Mouse (Mus musculus): ENCODE measurements around the gene Dbr1. TPM values are rescaled to one million over a fixed set of nuclear protein-coding genes. Genes with fewer than 3 reads are reported as not detected.
"Not testable (repeated sequence)": the region's sequence is repeated elsewhere in the genome, so short reads cannot be mapped to it uniquely, and the experiment has no call there.

The Dbr1 gene
- polyA plus RNA-seq, 1 experiment from 2014 or later, result 22.0 TPM

DNA sequence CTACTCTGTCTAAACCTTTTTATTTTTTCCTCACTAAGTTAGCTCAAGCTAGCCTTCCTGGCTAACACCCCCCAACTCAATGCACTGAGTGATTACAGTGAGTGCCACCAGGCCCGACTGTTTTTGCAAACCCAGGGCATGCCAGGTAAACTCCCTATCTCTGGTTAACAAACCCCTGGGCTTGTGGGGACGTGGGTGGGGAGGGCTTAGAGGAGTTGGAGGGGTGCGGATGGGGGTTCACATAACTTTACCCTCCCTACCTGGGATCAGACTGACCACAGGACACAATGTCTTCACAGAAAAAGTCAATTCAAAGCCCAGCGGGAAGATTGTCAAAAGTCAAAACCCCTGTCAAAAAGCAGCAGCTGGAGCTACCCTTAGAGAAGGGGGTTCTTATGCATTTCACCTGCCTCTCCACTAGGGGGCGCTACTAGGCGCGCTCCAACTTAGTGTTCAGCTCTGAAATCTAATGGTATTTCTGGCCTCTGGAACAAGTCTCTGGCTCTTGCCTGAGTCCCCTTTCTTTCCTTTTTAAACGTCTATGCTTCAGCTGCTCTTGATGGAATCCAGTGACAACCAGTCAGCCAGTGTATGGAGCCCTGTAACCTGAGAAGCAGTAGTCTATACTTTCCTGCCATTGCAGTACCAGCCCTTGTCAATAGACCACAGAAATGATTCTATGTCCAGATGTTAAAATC lies 12.1 kb downstream of the Dbr1 start:
- no peak overlapping the region for H3K4me3 ChIP-seq (ENCODE audit: low read depth, low read length)
- ATAC-seq (replicated peaks; ENCODE audit: insufficient number of reproducible peaks, low FRiP score, low TSS enrichment), result no peak

DNA sequence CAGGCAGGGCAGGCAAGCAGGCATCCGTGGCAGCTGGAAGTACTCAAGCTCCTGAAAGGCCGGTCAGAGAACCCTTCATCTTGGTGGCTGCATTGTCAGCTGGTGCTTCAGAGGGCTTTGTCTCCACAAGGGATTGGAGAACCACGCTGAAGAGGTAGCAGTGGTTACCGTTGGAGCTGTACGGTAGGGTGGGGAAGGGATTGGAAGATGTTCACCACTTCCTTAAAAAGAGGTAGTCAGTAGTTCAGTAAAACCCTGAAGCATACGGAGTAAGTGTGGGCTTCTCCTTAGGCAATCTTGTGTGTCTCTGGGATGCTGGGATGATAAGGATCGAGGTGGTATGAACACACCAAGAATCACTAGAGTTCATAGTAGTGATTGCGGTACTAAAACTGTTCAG lies 15.5 kb downstream of the Dbr1 start:
- Histone ChIP-seq H3K36me3 (ENCODE audit: control insufficient read depth, insufficient read depth, low read length) (no peaks in the 10 kb centered on the region), H3K27ac (ENCODE audit: low read depth, low read length) (no peak overlapping the region), H3K4me2 (no peak overlapping the region), H3K4me1 (ENCODE audit: control insufficient read depth, insufficient read depth, low read length) (no peaks in the 10 kb centered on the region), H3K9ac (ENCODE audit: low read depth, low read length) (no peak overlapping the region), H3K9me3 (replicated peaks; ENCODE audit: control insufficient read depth, low read length) (no peaks in the 10 kb centered on the region), H3K4me3 (ENCODE audit: low read depth, low read length) (no peak overlapping the region), H3K27me3 (ENCODE audit: control insufficient read depth, insufficient read depth, low read length) (no peaks in the 10 kb centered on the region)
- 72% methylated on average over 8 of the region's 8 CpGs for WGBS (ENCODE audit: insufficient replicate concordance)
- no peak for ATAC-seq (replicated peaks; ENCODE audit: insufficient number of reproducible peaks, low FRiP score, low TSS enrichment)

More for the DNA sequence above, 12.1 kb downstream of the Dbr1 start:
- 29% methylated on average over 8 of the region's 8 CpGs for WGBS (ENCODE audit: insufficient replicate concordance)
- no peak overlapping the region for H3K9ac ChIP-seq (ENCODE audit: low read depth, low read length)
- no peaks in the 10 kb centered on the region for H3K27me3 ChIP-seq (ENCODE audit: control insufficient read depth, insufficient read depth, low read length)
- peaks cover 6% of the 10 kb centered on the region; the same call in 1 of the 2 replicates for H3K36me3 ChIP-seq (ENCODE audit: control insufficient read depth, insufficient read depth, low read length)
- no peaks in the 10 kb centered on the region for H3K4me1 ChIP-seq (ENCODE audit: control insufficient read depth, insufficient read depth, low read length)
- no peak overlapping the region for H3K4me2 ChIP-seq
- H3K27ac ChIP-seq (ENCODE audit: low read depth, low read length), result no peak overlapping the region
- no peaks in the 10 kb centered on the region for H3K9me3 ChIP-seq (replicated peaks; ENCODE audit: control insufficient read depth, low read length)

DNA sequence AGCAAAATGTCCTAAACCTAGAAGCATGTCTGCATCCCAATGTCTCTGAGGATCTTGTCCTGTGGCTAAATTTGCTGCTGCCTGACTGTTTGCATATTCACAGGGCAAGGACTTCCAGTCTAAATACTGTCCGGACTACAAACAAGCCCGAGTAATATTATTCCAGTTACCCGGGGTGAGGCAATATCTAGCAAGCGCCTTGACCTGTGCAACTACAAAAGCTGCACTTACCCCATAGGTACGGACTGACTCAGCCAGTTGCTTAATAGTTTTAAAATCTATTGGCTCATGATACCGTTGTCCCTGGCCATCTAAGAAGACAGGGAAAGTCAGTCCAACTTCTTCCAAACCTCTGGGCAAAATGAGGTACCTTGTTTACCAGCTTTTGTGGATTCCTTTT lies 23.5 kb downstream of the Dbr1 start:
- not testable (repeated sequence) for H3K4me2 ChIP-seq; H3K9me3 ChIP-seq (replicated peaks; ENCODE audit: control insufficient read depth, low read length); H3K27me3 ChIP-seq (ENCODE audit: control insufficient read depth, insufficient read depth, low read length); H3K4me1 ChIP-seq (ENCODE audit: control insufficient read depth, insufficient read depth, low read length); H3K27ac ChIP-seq (ENCODE audit: low read depth, low read length); H3K9ac ChIP-seq (ENCODE audit: low read depth, low read length); H3K36me3 ChIP-seq (ENCODE audit: control insufficient read depth, insufficient read depth, low read length); H3K4me3 ChIP-seq (ENCODE audit: low read depth, low read length); ATAC-seq (replicated peaks; ENCODE audit: insufficient number of reproducible peaks, low FRiP score, low TSS enrichment)
- 92% methylated on average over 6 of the region's 6 CpGs for WGBS (ENCODE audit: insufficient replicate concordance)

DNA sequence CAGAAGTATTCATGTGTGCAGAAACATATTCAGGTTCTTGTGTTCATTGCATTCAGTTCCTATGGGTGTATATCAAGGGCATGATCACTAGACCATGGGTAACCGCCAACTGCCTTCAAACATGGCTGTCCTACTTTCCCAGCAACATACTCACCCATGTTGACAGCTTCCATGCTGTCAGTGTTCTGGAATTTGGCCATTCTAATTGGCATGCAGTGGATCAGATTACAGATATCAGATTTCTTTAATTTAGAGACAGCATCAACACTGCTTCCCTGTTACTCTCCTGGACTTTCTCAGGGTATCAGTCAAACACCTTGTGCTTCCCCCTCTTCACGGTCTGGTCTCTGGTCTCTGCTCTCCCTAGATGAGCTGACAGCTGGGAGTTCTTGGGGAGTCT lies 28.0 kb downstream of the Dbr1 start:
- Histone ChIP-seq H3K4me3 (ENCODE audit: low read depth, low read length) (no peak overlapping the region), H3K4me1 (ENCODE audit: control insufficient read depth, insufficient read depth, low read length) (no peaks in the 10 kb centered on the region), H3K4me2 (no peak overlapping the region), H3K27me3 (ENCODE audit: control insufficient read depth, insufficient read depth, low read length) (no peaks in the 10 kb centered on the region), H3K9me3 (replicated peaks; ENCODE audit: control insufficient read depth, low read length) (no peaks in the 10 kb centered on the region), H3K36me3 (ENCODE audit: control insufficient read depth, insufficient read depth, low read length) (no peaks in the 10 kb centered on the region), H3K27ac (ENCODE audit: low read depth, low read length) (no peak overlapping the region), H3K9ac (ENCODE audit: low read depth, low read length) (no peak overlapping the region)
- WGBS (ENCODE audit: insufficient replicate concordance), result 56% methylated on average over 2 of the region's 2 CpGs
- no peak for ATAC-seq (replicated peaks; ENCODE audit: insufficient number of reproducible peaks, low FRiP score, low TSS enrichment)

DNA sequence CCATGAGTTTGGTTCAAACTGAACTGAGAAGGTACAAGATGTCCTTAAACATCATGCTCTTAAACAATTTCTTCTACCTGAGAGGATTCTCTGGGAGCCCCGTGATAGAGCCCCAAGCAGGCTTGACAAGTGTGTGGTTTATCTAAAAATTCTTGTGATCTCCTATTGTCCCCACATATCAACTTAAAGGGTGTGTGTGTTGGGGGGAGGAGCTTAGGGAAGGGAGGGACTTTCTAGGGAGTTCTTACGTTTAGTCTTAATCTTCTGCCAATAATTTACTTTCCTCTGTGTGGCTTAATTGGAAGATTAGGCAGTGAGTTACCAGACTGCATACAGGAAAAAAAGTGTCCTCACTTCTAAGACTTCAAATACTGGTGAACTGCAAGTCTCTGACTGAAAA lies 36.6 kb downstream of the Dbr1 start, which contains the start of gene A4gnt:
Gene A4gnt (plus strand): TSS at position 301 of the 400 bp plus-strand sequence.
- H3K4me2 ChIP-seq, result no peak within 1 kb of the TSS
- ATAC-seq (replicated peaks; ENCODE audit: insufficient number of reproducible peaks, low FRiP score, low TSS enrichment), result no peak
- no peak within 1 kb of the TSS for H3K9ac ChIP-seq (ENCODE audit: low read depth, low read length)
- H3K9me3 ChIP-seq (replicated peaks; ENCODE audit: control insufficient read depth, low read length), result no peaks in the 10 kb centered on the region
- no peaks in the 10 kb centered on the region for H3K4me1 ChIP-seq (ENCODE audit: control insufficient read depth, insufficient read depth, low read length)
- no peak within 1 kb of the TSS for H3K27ac ChIP-seq (ENCODE audit: low read depth, low read length)
- H3K36me3 ChIP-seq (ENCODE audit: control insufficient read depth, insufficient read depth, low read length), result no peaks in the 10 kb centered on the region
- 50% methylated on average over 2 of the region's 2 CpGs for WGBS (ENCODE audit: insufficient replicate concordance)
- H3K27me3 ChIP-seq (ENCODE audit: control insufficient read depth, insufficient read depth, low read length), result no peaks in the 10 kb centered on the region
- no peak within 1 kb of the TSS for H3K4me3 ChIP-seq (ENCODE audit: low read depth, low read length)

DNA sequence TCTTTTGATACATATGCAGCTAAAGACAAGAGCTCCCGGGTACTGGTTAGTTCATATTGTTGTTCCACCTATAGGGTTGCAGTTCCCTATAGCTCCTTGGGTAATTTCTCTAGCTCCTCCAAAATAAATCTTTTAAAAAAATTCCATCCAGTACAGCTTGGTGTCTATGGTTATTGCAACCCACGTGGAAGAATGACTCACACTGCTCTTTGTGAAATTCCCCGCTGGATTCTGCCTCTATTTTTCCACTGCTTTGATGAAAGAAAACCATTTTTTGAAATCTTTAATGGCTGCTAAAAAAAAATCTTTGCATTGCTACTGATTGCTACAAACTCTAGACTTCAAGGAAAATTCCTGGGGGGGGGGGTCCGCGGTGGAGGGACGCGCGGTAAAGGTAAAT lies 44.1 kb downstream of the Dbr1 start:
- Histone ChIP-seq H3K4me2 (no peak overlapping the region), H3K4me3 (ENCODE audit: low read depth, low read length) (no peak overlapping the region), H3K27me3 (ENCODE audit: control insufficient read depth, insufficient read depth, low read length) (no peaks in the 10 kb centered on the region), H3K36me3 (ENCODE audit: control insufficient read depth, insufficient read depth, low read length) (no peaks in the 10 kb centered on the region), H3K9me3 (replicated peaks; ENCODE audit: control insufficient read depth, low read length) (no peaks in the 10 kb centered on the region), H3K4me1 (ENCODE audit: control insufficient read depth, insufficient read depth, low read length) (no peaks in the 10 kb centered on the region), H3K27ac (ENCODE audit: low read depth, low read length) (no peak overlapping the region), H3K9ac (ENCODE audit: low read depth, low read length) (no peak overlapping the region)
- WGBS (ENCODE audit: insufficient replicate concordance), result 85% methylated on average over 7 of the region's 8 CpGs
- no peak for ATAC-seq (replicated peaks; ENCODE audit: insufficient number of reproducible peaks, low FRiP score, low TSS enrichment)

DNA sequence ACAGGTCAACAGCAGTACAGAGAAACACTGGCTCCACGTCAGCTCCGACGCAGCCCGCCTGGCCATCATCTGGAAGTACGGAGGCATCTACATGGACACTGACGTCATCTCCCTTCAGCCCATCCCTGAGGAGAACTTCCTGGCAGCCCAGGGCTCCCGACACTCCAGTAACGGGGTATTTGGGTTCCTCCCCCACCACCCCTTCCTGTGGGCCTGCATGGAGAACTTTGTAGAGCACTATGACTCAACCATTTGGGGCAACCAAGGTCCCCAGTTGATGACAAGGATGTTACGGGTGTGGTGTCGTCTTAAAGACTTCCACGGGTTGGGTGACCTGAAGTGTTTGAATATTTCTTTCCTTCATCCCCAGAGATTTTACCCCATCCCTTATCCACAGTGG lies 44.6 kb downstream of the Dbr1 start:
- no peak overlapping the region for H3K4me3 ChIP-seq (ENCODE audit: low read depth, low read length)
- WGBS (ENCODE audit: insufficient replicate concordance), result 80% methylated on average over 11 of the region's 11 CpGs
- no peak for ATAC-seq (replicated peaks; ENCODE audit: insufficient number of reproducible peaks, low FRiP score, low TSS enrichment)

DNA sequence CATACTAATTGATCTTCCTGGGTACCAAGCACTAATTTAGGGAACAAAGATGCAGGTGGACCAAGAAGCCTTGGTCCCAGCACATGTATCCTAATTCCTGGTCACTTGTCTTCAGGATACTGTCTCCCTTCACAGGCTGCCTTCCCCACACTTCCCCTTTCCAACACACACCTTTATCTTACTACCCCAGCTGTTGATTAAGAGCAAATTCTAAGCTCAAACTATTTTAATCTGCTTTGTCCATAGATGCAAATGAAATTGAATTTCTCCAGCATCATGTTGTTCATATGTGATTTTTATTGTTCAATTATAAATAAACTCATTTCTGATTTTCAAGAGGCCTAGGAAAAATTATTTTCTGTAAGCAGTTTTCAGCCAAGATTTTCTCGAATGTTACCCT lies 46.4 kb downstream of the Dbr1 start:
- Histone ChIP-seq H3K4me1 (ENCODE audit: control insufficient read depth, insufficient read depth, low read length) (no peaks in the 10 kb centered on the region), H3K27me3 (ENCODE audit: control insufficient read depth, insufficient read depth, low read length) (no peaks in the 10 kb centered on the region), H3K4me3 (ENCODE audit: low read depth, low read length) (no peak overlapping the region), H3K36me3 (ENCODE audit: control insufficient read depth, insufficient read depth, low read length) (no peaks in the 10 kb centered on the region), H3K9ac (ENCODE audit: low read depth, low read length) (no peak overlapping the region), H3K9me3 (replicated peaks; ENCODE audit: control insufficient read depth, low read length) (no peaks in the 10 kb centered on the region), H3K4me2 (no peak overlapping the region), H3K27ac (ENCODE audit: low read depth, low read length) (no peak overlapping the region)
- 63% methylated on average over 1 of the region's 1 CpGs for WGBS (ENCODE audit: insufficient replicate concordance)
- no peak for ATAC-seq (replicated peaks; ENCODE audit: insufficient number of reproducible peaks, low FRiP score, low TSS enrichment)

More for the DNA sequence above, 44.6 kb downstream of the Dbr1 start:
- H3K4me2 ChIP-seq, result no peak overlapping the region
- H3K4me1 ChIP-seq (ENCODE audit: control insufficient read depth, insufficient read depth, low read length), result no peaks in the 10 kb centered on the region
- H3K36me3 ChIP-seq (ENCODE audit: control insufficient read depth, insufficient read depth, low read length), result no peaks in the 10 kb centered on the region
- no peaks in the 10 kb centered on the region for H3K9me3 ChIP-seq (replicated peaks; ENCODE audit: control insufficient read depth, low read length)
- H3K9ac ChIP-seq (ENCODE audit: low read depth, low read length), result no peak overlapping the region
- no peak overlapping the region for H3K27ac ChIP-seq (ENCODE audit: low read depth, low read length)
- no peaks in the 10 kb centered on the region for H3K27me3 ChIP-seq (ENCODE audit: control insufficient read depth, insufficient read depth, low read length)

DNA sequence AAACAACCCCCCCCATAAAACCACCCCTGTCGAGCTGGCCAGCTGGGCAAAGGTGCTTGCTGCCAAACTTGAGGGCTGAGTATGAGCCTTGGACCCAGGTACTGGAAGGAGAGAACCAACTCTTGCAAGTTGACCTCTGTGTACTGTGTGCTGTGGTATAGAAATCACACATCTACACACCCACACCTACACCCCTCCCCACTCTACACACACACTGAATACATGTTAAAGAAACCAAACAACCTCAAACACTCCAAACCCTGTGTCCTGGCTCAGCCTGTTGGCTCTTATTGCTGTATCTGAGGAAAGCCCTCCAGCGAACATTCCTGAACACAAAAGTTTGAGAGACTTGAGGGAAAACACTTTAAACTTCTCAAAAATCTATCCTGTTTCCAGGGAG lies 47.4 kb downstream of the Dbr1 start:
- Histone ChIP-seq H3K9me3 (replicated peaks; ENCODE audit: control insufficient read depth, low read length) (no peaks in the 10 kb centered on the region), H3K27ac (ENCODE audit: low read depth, low read length) (no peak overlapping the region), H3K4me3 (ENCODE audit: low read depth, low read length) (no peak overlapping the region), H3K4me1 (ENCODE audit: control insufficient read depth, insufficient read depth, low read length) (no peaks in the 10 kb centered on the region), H3K4me2 (no peak overlapping the region), H3K36me3 (ENCODE audit: control insufficient read depth, insufficient read depth, low read length) (no peaks in the 10 kb centered on the region), H3K9ac (ENCODE audit: low read depth, low read length) (no peak overlapping the region), H3K27me3 (ENCODE audit: control insufficient read depth, insufficient read depth, low read length) (no peaks in the 10 kb centered on the region)
- no peak for ATAC-seq (replicated peaks; ENCODE audit: insufficient number of reproducible peaks, low FRiP score, low TSS enrichment)
- 59% methylated on average over 2 of the region's 2 CpGs for WGBS (ENCODE audit: insufficient replicate concordance)

Measured in heart, embryonic 11.5 days (tissue).